Mouse (Mus musculus) lung, embryonic 14.5 days (tissue): Measurements from ENCODE around the gene Chrne. TPM values are rescaled to one million over a fixed set of nuclear protein-coding genes. Genes with fewer than 3 reads are reported as not detected.

ENCODE experiments used
- ATAC-seq: fragments of 200-750 bp; cut with Nextera tagmentation; 2 replicates; pipeline ENCODE4 v1.8.0; 2017; ENCODE audit warnings: mild to moderate bottlenecking, moderate TSS enrichment, moderate library complexity; ENCODE audit not compliant: insufficient read depth
- DNase-seq: peaks from one replicate; pipeline ENCODE4 v3.0.0-alpha.2; 2015
- H3K27ac ChIP-seq: fragments of 300-500 bp; sonication (generic); 2 replicates; pipeline ENCODE4 v1.5.1; 2014; ENCODE audit warnings: low read depth, mild to moderate bottlenecking, moderate library complexity
- H3K27me3 ChIP-seq: fragments of 300-500 bp; sonication (generic); 2 replicates; pipeline ENCODE4 v1.6.1; 2014; ENCODE audit warnings: low read length, control low read depth; ENCODE audit not compliant: insufficient read depth
- H3K36me3 ChIP-seq: fragments of 300-500 bp; sonication (generic); 2 replicates; pipeline ENCODE4 v1.6.1; 2014; ENCODE audit warnings: control low read depth; ENCODE audit not compliant: insufficient read depth
- H3K4me1 ChIP-seq: fragments of 300-500 bp; sonication (generic); 2 replicates; pipeline ENCODE4 v1.6.1; 2014; ENCODE audit warnings: antibody characterized with exemption, control low read depth; ENCODE audit not compliant: insufficient read depth
- H3K4me2 ChIP-seq: fragments of 300-500 bp; sonication (generic); 2 replicates; pipeline ENCODE4 v1.6.1; 2014; ENCODE audit warnings: mild to moderate bottlenecking
- H3K4me3 ChIP-seq: fragments of 300-500 bp; sonication (generic); 2 replicates; pipeline ENCODE4 v1.5.1; 2014; ENCODE audit warnings: low read depth, low read length
- H3K9ac ChIP-seq: fragments of 300-500 bp; sonication (generic); 2 replicates; pipeline ENCODE4 v1.6.1; 2014
- H3K9me3 ChIP-seq: fragments of 300-500 bp; sonication (generic); 2 replicates; pipeline ENCODE4 v1.6.1; 2016; ENCODE audit warnings: low read depth, low read length, control low read depth
- CTCF ChIP-seq: IDR thresholded peaks from 2 replicates; pipeline ENCODE4 v1.5.1; 2016; ENCODE audit warnings: antibody characterized with exemption, low read depth
- WGBS: fragments of 180-500 bp; shearing (Covaris S2); extraction: QIAGEN DNeasy Blood & Tissue Kit; methylation state at CpG from one replicate; pipeline ENCODE4 v1.1.7; 2014; 5-methylcytosine and 5-hydroxymethylcytosine counted together
- polyA plus RNA-seq: library from polyadenylated mRNA; unstranded; fragments of >200 nt; fragmentation: Nextera tagmentation; extraction: Ambion mirVana; gene quantifications from 2 replicates; pipeline ENCODE4 v1.2.1, GENCODE M21; 2014

Chrne gene
- polyA plus RNA-seq, 1 experiment from 2014 or later = not detected

DNA sequence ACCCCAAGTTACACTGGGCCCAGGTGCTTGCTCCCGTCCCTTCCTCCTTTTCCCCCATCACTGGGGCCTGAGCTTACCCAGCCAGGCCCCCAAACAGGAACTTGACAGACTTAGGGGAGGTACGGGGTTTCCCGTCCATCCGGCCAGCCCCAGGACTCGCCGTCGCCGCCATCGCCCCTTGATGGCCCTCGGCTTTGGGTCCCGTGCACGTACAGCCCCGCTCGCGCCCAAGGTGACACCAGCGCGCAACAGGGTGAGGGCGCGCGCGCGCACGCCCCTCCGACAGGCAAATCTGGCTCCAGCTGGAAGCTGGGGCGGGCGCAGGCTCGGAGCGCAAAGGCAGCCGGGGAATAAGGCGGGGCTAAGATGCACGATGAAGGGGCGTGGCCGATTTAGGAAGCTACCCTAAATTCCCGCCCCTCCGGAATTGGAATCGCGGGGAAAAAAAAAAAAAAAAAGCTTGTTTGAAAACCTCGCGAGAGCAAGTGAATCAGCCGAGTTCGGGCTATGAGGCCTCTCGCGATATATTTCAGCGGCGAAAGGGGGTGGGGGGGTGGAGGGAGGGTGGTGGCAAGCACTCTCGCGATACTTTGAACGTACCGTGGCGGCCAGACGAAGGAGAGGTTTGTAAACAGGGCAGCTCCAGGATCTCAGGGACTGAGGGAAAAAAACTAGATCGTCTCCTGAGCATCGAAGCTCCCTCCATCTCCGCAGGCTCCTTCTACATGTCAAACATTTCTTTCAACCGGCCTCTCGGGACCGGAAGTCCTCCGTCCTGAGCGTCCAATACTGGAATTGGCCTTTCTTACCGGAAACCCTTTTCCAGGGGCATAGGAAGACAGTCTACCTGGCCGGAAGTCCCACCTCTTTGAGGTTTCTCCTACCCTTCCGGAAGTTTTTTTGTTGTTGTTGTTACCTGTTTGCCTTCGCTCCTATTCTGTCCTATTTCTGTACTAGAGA is 28.0 kb upstream of the Chrne start, which contains the start of the genes Rnf167 and Slc25a11:
TSS of gene Rnf167 (plus strand) at position 545 of the 960 bp plus-strand sequence.
TSS of gene Slc25a11 (minus strand) at position 789 of the 960 bp plus-strand sequence.
- under 1% methylated on average over 63 of the region's 63 CpGs for WGBS
- Histone ChIP-seq H3K36me3 (peaks cover 69% of the 10 kb centered on the region), H3K27ac (peak within 1 kb of the TSS; percentile 95), H3K9ac (peak within 1 kb of the TSS; percentile 84), H3K9me3 (no peaks in the 10 kb centered on the region), H3K27me3 (no peaks in the 10 kb centered on the region), H3K4me3 (peak within 1 kb of the TSS; percentile 74), H3K4me2 (peak within 1 kb of the TSS; percentile 98), H3K4me1 (peaks cover 8% of the 10 kb centered on the region)
- TF ChIP-seq CTCF = no peak
- ATAC-seq (peak; percentile 88), DNase-seq (peak; percentile 100)

DNA sequence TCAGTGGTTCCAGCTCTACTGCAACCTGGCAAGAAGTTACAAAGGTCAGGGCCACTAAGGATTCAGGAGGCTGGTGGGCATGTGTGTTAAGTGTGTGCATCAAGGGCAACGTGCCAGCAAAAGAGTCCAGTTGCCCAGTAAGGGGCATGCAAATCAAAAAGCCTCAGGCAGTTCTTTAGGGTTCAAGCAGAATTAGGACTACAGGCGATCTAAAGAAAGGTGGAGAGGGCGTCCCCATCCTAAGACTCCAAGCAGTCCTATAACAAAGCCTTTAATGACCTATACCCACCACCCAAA is 27.2 kb upstream of the Chrne start:
- peak overlapping the region; percentile 89 for H3K27ac ChIP-seq
- no peaks in the 10 kb centered on the region for H3K9me3 ChIP-seq
- no peaks in the 10 kb centered on the region for H3K27me3 ChIP-seq
- H3K4me3 ChIP-seq = peak overlapping the region; percentile 74
- 26% methylated on average over 3 of the region's 3 CpGs for WGBS
- TF ChIP-seq CTCF = no peak
- H3K9ac ChIP-seq = peak overlapping the region; percentile 82
- ATAC-seq (no peak), DNase-seq (no peak)
- H3K36me3 ChIP-seq = peaks cover 62% of the 10 kb centered on the region
- H3K4me1 ChIP-seq = peaks cover 6% of the 10 kb centered on the region
- H3K4me2 ChIP-seq = peak overlapping the region; percentile 84

DNA sequence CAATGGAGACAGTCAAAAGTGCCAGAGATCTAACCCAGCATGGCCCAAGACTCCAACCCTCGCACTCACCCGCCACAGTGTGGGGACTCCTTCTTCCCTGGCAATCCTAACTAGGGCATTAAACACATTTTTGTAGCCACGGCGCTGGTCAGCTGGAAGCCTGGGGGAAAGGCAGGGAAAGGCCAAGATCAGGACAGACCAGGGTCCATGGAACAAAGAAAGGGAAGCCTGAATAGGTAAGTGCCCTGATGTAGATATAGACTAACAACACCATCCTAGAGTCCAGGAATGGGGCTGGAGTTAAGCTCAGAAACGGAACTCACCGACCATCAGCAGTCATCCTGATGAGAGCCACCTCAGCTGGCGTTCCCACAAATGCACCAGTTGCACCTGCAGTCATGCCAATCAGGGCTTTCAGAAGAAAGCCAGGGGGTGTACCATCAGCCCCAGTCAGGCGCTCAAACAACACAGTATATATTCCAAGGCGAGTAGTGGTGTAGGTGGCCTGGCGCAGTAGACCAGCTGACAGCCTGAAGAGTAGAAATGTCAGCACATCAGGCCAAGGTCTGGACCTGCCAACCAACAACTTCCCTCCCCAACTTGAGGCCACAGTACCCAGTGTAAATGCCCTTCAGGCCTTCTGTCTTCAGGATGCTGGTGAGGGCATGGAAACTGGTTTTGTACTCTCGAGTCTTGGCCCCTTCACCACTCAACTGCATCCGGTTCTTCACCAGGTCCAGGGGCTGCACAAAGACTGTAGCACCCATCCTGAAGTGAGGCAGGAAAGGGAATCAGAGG is 26.6 kb upstream of the Chrne start:
- H3K9ac ChIP-seq = peak overlapping the region; percentile 82
- 85% methylated on average over 12 of the region's 12 CpGs for WGBS
- no peak for TF ChIP-seq CTCF

DNA sequence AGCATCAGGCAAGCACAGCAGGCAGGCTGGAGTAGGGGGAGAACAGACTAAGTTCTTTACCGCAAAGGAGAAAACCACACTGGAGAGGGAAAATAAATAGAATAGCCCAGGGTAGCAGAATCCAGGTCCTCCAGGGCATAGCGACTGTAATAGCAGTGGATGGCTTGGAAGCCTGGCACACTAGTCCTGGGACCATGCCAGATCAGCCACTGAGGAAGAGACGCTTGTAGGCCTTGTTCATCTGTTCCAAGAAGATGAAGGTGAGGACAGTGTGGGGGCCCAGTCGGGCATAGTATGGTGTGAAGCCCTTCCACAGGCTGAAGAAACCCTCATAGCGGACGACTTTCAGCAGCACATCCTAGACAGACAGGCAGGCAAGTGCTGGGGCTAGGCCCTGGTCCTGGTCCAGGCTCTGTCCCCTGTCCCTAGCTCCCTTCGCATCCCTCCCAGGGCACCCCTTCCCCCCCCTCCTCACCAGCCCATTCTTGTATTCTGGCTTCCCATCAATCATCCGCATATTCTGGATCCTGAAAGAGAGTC is 25.6 kb upstream of the Chrne start:
- DNase-seq (no peak), ATAC-seq (no peak)
- Histone ChIP-seq H3K4me3 (no peak overlapping the region), H3K4me1 (peaks cover 6% of the 10 kb centered on the region), H3K9ac (peak overlapping the region; percentile 82; the same call in 1 of the 2 replicates), H3K36me3 (peaks cover 46% of the 10 kb centered on the region), H3K27ac (no peak overlapping the region), H3K9me3 (no peaks in the 10 kb centered on the region), H3K27me3 (no peaks in the 10 kb centered on the region), H3K4me2 (no peak overlapping the region)
- WGBS = 92% methylated on average over 7 of the region's 8 CpGs
- TF ChIP-seq CTCF = no peak

More for the DNA sequence above, 26.6 kb upstream of the Chrne start:
- no peaks in the 10 kb centered on the region for H3K27me3 ChIP-seq
- H3K36me3 ChIP-seq = peaks cover 56% of the 10 kb centered on the region
- ATAC-seq = no peak
- H3K27ac ChIP-seq = 0 out of 2 replicates have a peak overlapping the region, but pooled peaks have one; percentile 89
- peaks cover 6% of the 10 kb centered on the region for H3K4me1 ChIP-seq
- DNase-seq = no peak
- H3K4me2 ChIP-seq = peak overlapping the region; percentile 84
- peak overlapping the region; percentile 74 for H3K4me3 ChIP-seq
- H3K9me3 ChIP-seq = no peaks in the 10 kb centered on the region

DNA sequence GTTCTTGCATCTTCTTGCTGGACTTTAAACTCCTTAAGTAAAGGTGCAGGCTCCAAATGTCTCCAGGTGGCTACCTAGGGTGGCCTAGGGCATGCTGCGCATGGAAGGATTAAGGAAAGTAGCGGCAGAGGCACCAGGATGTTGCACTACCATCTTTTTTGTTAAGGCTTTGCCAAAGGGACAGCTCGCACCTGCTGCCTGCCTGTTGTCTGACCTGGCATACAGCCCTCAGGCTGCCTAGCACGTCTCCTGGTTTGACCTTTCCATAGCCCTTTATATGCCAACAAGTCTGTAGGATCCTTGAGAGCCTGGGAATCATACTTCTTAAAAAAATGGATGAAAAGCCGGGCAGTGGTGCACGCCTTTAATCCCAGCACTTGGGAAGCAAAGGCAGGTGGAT is 24.0 kb upstream of the Chrne start:
- no peak overlapping the region for H3K27ac ChIP-seq
- no peak overlapping the region for H3K4me3 ChIP-seq
- ATAC-seq (no peak), DNase-seq (no peak)
- H3K4me1 ChIP-seq = peaks cover 6% of the 10 kb centered on the region; the same call in 1 of the 2 replicates
- H3K36me3 ChIP-seq = peaks cover 31% of the 10 kb centered on the region
- H3K9me3 ChIP-seq = no peaks in the 10 kb centered on the region
- no peaks in the 10 kb centered on the region for H3K27me3 ChIP-seq
- TF ChIP-seq CTCF = no peak
- WGBS = 88% methylated on average over 6 of the region's 6 CpGs
- no peak overlapping the region for H3K4me2 ChIP-seq
- no peak overlapping the region for H3K9ac ChIP-seq

DNA sequence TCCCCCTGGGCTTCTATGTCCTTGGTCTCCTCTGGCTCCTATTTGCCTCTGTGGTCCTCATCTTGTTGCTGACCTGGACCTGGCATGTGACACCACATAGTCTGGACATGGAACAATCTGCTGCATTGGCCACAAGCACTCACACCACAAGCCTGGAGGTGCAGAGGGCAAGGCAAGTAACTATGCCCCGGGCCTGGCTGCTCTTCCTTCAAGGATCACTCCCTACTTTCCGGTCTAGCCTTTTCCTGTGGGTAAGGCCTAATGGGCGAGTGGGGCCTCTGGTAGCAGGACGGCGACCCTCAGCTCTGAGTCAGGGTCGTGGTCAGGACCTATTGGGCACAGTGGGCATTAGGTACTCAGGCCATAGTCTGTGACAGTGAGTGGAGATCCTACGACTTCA is 22.2 kb upstream of the Chrne start:
- H3K27me3 ChIP-seq = no peaks in the 10 kb centered on the region
- no peak for TF ChIP-seq CTCF

More for the DNA sequence above, 22.2 kb upstream of the Chrne start:
- ATAC-seq = no peak
- 84% methylated on average over 7 of the region's 7 CpGs for WGBS
- Histone ChIP-seq H3K4me2 (no peak overlapping the region), H3K4me1 (peaks cover 6% of the 10 kb centered on the region; the same call in 1 of the 2 replicates), H3K9me3 (no peaks in the 10 kb centered on the region), H3K4me3 (no peak overlapping the region), H3K27ac (no peak overlapping the region), H3K9ac (no peak overlapping the region), H3K36me3 (peaks cover 27% of the 10 kb centered on the region)
- DNase-seq = no peak
